In genomic region chrX:142529892-142530291, GRCm38 (mm10) we compare ENCODE assay signal across 8 mouse cellular contexts.
DNase-seq lines count a peak whose midpoint lies in the region; ATAC-seq and TF ChIP-seq lines count a peak whose summit lies in the region.

No protein-coding gene starts in this region.

- intact Hi-C loops in left cerebral cortex, postnatal 14 days (cut with DNase I), result loop anchor here (10.0 kb wide), 1 partner anchor 205 kb away; no protein-coding TSS in a partner anchor
- intact Hi-C loops in heart, postnatal 10 days (cut with DNase I), result loop anchor here (5.0 to 10.0 kb wide), 3 partner anchors 203 to 335 kb away; partner anchors contain the start of gene Gucy2f

- DNase-seq in hindbrain, embryonic 11.5 days (ENCODE audit: low spot score), result peak; percentile 6
- DNase-seq in midbrain, postnatal 0 days (ENCODE audit: low spot score), result no peak
- DNase-seq in embryo, embryonic 11 days, result peak; percentile 26
- DNase-seq in thymus, postnatal 36 days, result peak; percentile 9 to 12
- no peak for DNase-seq in left cerebral cortex, postnatal 14 days (ENCODE audit: low spot score in 2 of 2)
- DNase-seq in heart, postnatal 10 days, result no peak

- no peaks in the 10 kb centered on the region for H3K9me3 ChIP-seq in hindbrain, embryonic 11.5 days (ENCODE audit: control insufficient read depth, low read length)
- H3K9me3 ChIP-seq in hindbrain, embryonic 13.5 days, result no peaks in the 10 kb centered on the region
- no peaks in the 10 kb centered on the region for H3K9me3 ChIP-seq in midbrain, postnatal 0 days (ENCODE audit: low read length)
- H3K9me3 ChIP-seq in midbrain, embryonic 13.5 days, result no peaks in the 10 kb centered on the region

- no peak for ATAC-seq in hindbrain, embryonic 11.5 days (ENCODE audit: low FRiP score)
- no peak for ATAC-seq in hindbrain, embryonic 13.5 days (ENCODE audit: low FRiP score)
- no peak for ATAC-seq in midbrain, postnatal 0 days (ENCODE audit: low FRiP score)
- ATAC-seq in midbrain, embryonic 13.5 days, result no peak

- H3K27ac ChIP-seq in hindbrain, embryonic 11.5 days (ENCODE audit: low read depth, low read length), result no peak overlapping the region
- H3K27ac ChIP-seq in hindbrain, embryonic 13.5 days, result no peak overlapping the region
- no peak overlapping the region for H3K27ac ChIP-seq in midbrain, postnatal 0 days (ENCODE audit: low read depth, low read length)
- no peak overlapping the region for H3K27ac ChIP-seq in midbrain, embryonic 13.5 days

- 57% methylated on average over 7 of the region's 7 CpGs for WGBS in hindbrain, embryonic 11.5 days
- WGBS in hindbrain, embryonic 13.5 days, result 50% methylated on average over 7 of the region's 7 CpGs
- 50% methylated on average over 7 of the region's 7 CpGs for WGBS in midbrain, postnatal 0 days
- 57% methylated on average over 7 of the region's 7 CpGs for WGBS in midbrain, embryonic 13.5 days

- H3K9ac ChIP-seq in hindbrain, embryonic 11.5 days (ENCODE audit: low read depth, low read length), result no peak overlapping the region
- no peak overlapping the region for H3K9ac ChIP-seq in hindbrain, embryonic 13.5 days
- H3K9ac ChIP-seq in midbrain, postnatal 0 days (replicated peaks; ENCODE audit: low read length, poor library complexity, severe bottlenecking), result no peak overlapping the region
- no peak overlapping the region for H3K9ac ChIP-seq in midbrain, embryonic 13.5 days (replicated peaks)

- no peak overlapping the region for H3K4me3 ChIP-seq in hindbrain, embryonic 11.5 days (ENCODE audit: low read depth, low read length)
- no peak overlapping the region for H3K4me3 ChIP-seq in hindbrain, embryonic 13.5 days
- H3K4me3 ChIP-seq in midbrain, postnatal 0 days (ENCODE audit: low read depth, low read length), result no peak overlapping the region
- no peak overlapping the region for H3K4me3 ChIP-seq in midbrain, embryonic 13.5 days (replicated peaks)

- no peaks in the 10 kb centered on the region for H3K4me1 ChIP-seq in hindbrain, embryonic 11.5 days (replicated peaks; ENCODE audit: control insufficient read depth, insufficient read depth, low read length)
- no peaks in the 10 kb centered on the region for H3K4me1 ChIP-seq in hindbrain, embryonic 13.5 days (replicated peaks)
- no peaks in the 10 kb centered on the region for H3K4me1 ChIP-seq in midbrain, postnatal 0 days (ENCODE audit: insufficient read depth, low read length)
- no peaks in the 10 kb centered on the region for H3K4me1 ChIP-seq in midbrain, embryonic 13.5 days (replicated peaks)

- no peaks in the 10 kb centered on the region for H3K27me3 ChIP-seq in hindbrain, embryonic 11.5 days (ENCODE audit: control insufficient read depth, insufficient read depth, low read length)
- H3K27me3 ChIP-seq in hindbrain, embryonic 13.5 days, result 0 out of 2 replicates have a peak, but pooled peaks cover 2% of the 10 kb centered on the region
- H3K27me3 ChIP-seq in midbrain, postnatal 0 days (ENCODE audit: insufficient read depth, low read length), result no peaks in the 10 kb centered on the region
- H3K27me3 ChIP-seq in midbrain, embryonic 13.5 days, result peaks cover 3% of the 10 kb centered on the region; the same call in 1 of the 2 replicates

- TF ChIP-seq CTCF in midbrain, postnatal 0 days (IDR thresholded peaks at IDR 0.05), result peak; percentile 45

- no peak overlapping the region for H3K4me2 ChIP-seq in hindbrain, embryonic 11.5 days (replicated peaks; ENCODE audit: low read depth, low read length)
- H3K4me2 ChIP-seq in hindbrain, embryonic 13.5 days, result no peak overlapping the region
- no peak overlapping the region for H3K4me2 ChIP-seq in midbrain, postnatal 0 days (ENCODE audit: low read depth, low read length, poor library complexity, severe bottlenecking)
- no peak overlapping the region for H3K4me2 ChIP-seq in midbrain, embryonic 13.5 days (replicated peaks)

- no peaks in the 10 kb centered on the region for H3K36me3 ChIP-seq in hindbrain, embryonic 11.5 days (ENCODE audit: control insufficient read depth, insufficient read depth, low read length)
- no peaks in the 10 kb centered on the region for H3K36me3 ChIP-seq in hindbrain, embryonic 13.5 days
- H3K36me3 ChIP-seq in midbrain, postnatal 0 days (ENCODE audit: insufficient read depth, low read length), result no peaks in the 10 kb centered on the region
- no peaks in the 10 kb centered on the region for H3K36me3 ChIP-seq in midbrain, embryonic 13.5 days

Comparison
In these comparisons a context has a peak if more than half of its experiments do, and no peak if none do; other contexts are left out.
1. DNase-seq: peak in hindbrain, embryonic 11.5 days (single experiment), embryo, embryonic 11 days (single experiment) and thymus, postnatal 36 days (2 of 2); none in midbrain, postnatal 0 days (single experiment), left cerebral cortex, postnatal 14 days (0 of 2) and heart, postnatal 10 days (0 of 2).